ENCODE assay signal across 13 mouse cellular contexts in the genomic region with DNA sequence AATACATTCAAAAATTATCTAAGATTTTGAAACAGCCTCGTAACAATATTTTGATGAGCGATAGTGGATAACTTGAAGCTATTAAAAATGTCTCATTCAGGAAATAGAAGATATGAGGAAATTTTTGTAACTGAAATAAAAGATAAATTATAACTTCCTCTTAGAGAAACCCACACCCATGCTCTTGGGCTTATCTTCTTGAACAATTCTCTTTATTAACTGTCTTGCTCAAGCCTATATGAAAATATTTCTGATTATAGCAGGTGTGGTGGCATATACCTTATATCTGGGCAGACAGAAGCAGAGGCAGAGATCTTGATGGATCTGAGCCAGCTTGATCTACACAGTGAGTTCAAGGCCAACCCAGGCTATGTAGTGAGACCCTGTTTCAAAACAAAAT.
"Had no signal": no experiment of that assay in that cellular context is flagged by ENCODE, and none has a peak within 500 bp of the region (broad histone marks: within the 10 kb centered on the region; RNA-seq: fewer than 3 reads in every experiment).

No protein-coding gene starts in this region.

- ATAC-seq: intestine, embryonic 15.5 days; midbrain, embryonic 15.5 days had no signal

- H3K9ac ChIP-seq: intestine, embryonic 15.5 days; kidney, embryonic 15.5 days; limb, embryonic 12.5 days; lung, embryonic 15.5 days; midbrain, embryonic 15.5 days; neural tube, embryonic 12.5 days had no signal

- H3K4me3 ChIP-seq: intestine, embryonic 15.5 days; kidney, embryonic 15.5 days; limb, embryonic 12.5 days; lung, embryonic 15.5 days; midbrain, embryonic 15.5 days; neural tube, embryonic 12.5 days had no signal

- H3K27ac ChIP-seq: intestine, embryonic 15.5 days; kidney, embryonic 15.5 days; limb, embryonic 12.5 days; lung, embryonic 15.5 days; midbrain, embryonic 15.5 days; neural tube, embryonic 12.5 days; stomach, postnatal 0 days had no signal

- H3K36me3 ChIP-seq: intestine, embryonic 15.5 days; kidney, embryonic 15.5 days; limb, embryonic 12.5 days; lung, embryonic 15.5 days; midbrain, embryonic 15.5 days; neural tube, embryonic 12.5 days had no signal

- H3K4me1 ChIP-seq: intestine, embryonic 15.5 days; kidney, embryonic 15.5 days; limb, embryonic 12.5 days; lung, embryonic 15.5 days; midbrain, embryonic 15.5 days; neural tube, embryonic 12.5 days had no signal

- DNase-seq: kidney, adult 2 months; kidney, postnatal 14 days; lung, postnatal 14 days; right cerebral cortex, postnatal 14 days; thymus, postnatal 4 days had no signal

- H3K27me3 ChIP-seq: intestine, embryonic 15.5 days; kidney, embryonic 15.5 days; lung, embryonic 15.5 days; midbrain, embryonic 15.5 days; neural tube, embryonic 12.5 days had no signal

- H3K4me2 ChIP-seq: intestine, embryonic 15.5 days; kidney, embryonic 15.5 days; limb, embryonic 12.5 days; lung, embryonic 15.5 days; midbrain, embryonic 11.5 days; midbrain, embryonic 15.5 days; neural tube, embryonic 12.5 days had no signal

- H3K9me3 ChIP-seq: intestine, embryonic 15.5 days; kidney, embryonic 15.5 days; limb, embryonic 12.5 days; lung, embryonic 15.5 days; midbrain, embryonic 15.5 days; neural tube, embryonic 12.5 days had no signal
